Mouse (Mus musculus): ENCODE measurements around the gene Atxn10. TPM values are rescaled to one million over a fixed set of nuclear protein-coding genes. Genes with fewer than 3 reads are reported as not detected.

Atxn10 gene
- polyA plus RNA-seq, 1 experiment from 2014 or later, result 449 TPM

DNA sequence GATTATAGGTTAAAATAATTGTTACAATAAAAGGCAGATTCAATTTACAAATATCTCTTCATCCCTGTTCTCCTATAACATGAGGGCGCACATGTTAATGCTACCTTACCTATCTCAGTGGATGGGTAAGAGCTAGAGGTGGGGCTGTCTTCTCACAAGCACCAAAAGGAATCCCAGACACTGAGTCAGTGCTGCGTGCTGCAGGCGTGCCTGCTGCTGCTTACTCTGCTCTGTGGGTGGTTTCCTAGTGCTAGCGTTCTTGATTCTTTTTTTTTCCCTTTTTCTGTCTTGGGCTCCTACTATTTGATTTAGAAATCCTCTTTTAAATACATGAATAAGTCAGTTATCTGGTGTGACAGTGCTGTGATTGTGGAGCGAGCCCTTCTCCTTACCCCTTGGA is 30.9 kb downstream of the Atxn10 start:
- 88% methylated on average over 5 of the region's 5 CpGs for WGBS

DNA sequence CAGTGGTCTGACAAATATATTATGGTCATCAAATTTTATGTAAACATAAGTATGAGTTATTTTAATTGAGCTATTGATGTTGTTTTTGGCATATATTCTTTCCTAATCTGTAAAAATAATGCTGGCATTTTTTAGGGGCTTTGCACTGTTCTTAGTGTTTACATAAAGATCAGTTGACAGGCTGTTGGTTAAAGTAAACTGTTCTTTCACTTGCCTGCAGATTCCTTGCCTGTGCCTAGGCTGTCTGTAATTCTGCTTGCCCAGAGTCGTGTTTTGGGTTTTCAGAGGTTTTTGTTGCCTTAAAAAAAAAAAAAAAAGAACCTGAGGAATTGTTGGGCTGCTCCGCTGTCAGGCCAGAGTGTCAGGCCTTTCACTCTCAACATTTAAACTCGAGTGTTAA is 33.7 kb downstream of the Atxn10 start:
- no peak overlapping the region for H3K4me3 ChIP-seq (ENCODE audit: low read depth, low read length)
- no peaks in the 10 kb centered on the region for H3K4me1 ChIP-seq (ENCODE audit: control insufficient read depth, insufficient read depth, low read length)
- 68% methylated on average over 3 of the region's 3 CpGs for WGBS
- no peaks in the 10 kb centered on the region for H3K9me3 ChIP-seq (ENCODE audit: control insufficient read depth, low read length)
- no peak overlapping the region for H3K9ac ChIP-seq (ENCODE audit: low read length)
- H3K27me3 ChIP-seq (ENCODE audit: control insufficient read depth, insufficient read depth, low read length), result no peaks in the 10 kb centered on the region
- DNase-seq (ENCODE audit: low spot score), result no peak
- H3K4me2 ChIP-seq (ENCODE audit: low read depth), result no peak overlapping the region
- H3K36me3 ChIP-seq (ENCODE audit: control insufficient read depth, insufficient read depth, low read length), result peaks cover 7% of the 10 kb centered on the region; the same call in 1 of the 2 replicates
- no peak overlapping the region for H3K27ac ChIP-seq (ENCODE audit: low read depth, low read length)
- ATAC-seq (ENCODE audit: insufficient read depth, low FRiP score, low TSS enrichment), result no peak

More for the DNA sequence above, 30.9 kb downstream of the Atxn10 start:
- Histone ChIP-seq H3K9ac (ENCODE audit: low read length) (no peak overlapping the region), H3K4me1 (ENCODE audit: control insufficient read depth, insufficient read depth, low read length) (no peaks in the 10 kb centered on the region), H3K27me3 (ENCODE audit: control insufficient read depth, insufficient read depth, low read length) (no peaks in the 10 kb centered on the region), H3K36me3 (ENCODE audit: control insufficient read depth, insufficient read depth, low read length) (peaks cover 9% of the 10 kb centered on the region; the same call in 1 of the 2 replicates), H3K27ac (ENCODE audit: low read depth, low read length) (no peak overlapping the region), H3K4me2 (ENCODE audit: low read depth) (no peak overlapping the region), H3K4me3 (ENCODE audit: low read depth, low read length) (no peak overlapping the region), H3K9me3 (ENCODE audit: control insufficient read depth, low read length) (no peaks in the 10 kb centered on the region)
- ATAC-seq (ENCODE audit: insufficient read depth, low FRiP score, low TSS enrichment) (no peak), DNase-seq (ENCODE audit: low spot score) (no peak)

DNA sequence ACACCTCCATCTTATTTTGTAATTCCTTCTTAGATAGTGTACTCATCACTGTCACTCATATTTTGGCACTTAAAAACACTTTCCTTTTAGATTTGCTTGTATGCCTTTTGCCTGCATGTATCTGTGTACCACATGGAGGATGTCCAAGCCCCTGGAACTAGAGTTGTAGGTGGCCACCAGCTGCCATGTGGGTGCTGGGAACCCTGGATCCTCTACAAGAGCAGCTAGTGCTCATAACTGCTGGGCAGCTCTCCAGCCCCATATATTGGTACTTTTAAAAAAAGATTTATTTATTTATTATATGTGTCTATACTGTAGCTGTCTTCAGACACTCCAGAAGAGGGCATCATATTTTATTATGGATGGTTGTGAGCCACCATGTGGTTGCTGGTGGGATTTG is 37.1 kb downstream of the Atxn10 start:
- Histone ChIP-seq H3K36me3 (ENCODE audit: control insufficient read depth, insufficient read depth, low read length) (peaks cover 6% of the 10 kb centered on the region), H3K9me3 (ENCODE audit: control insufficient read depth, low read length) (no peaks in the 10 kb centered on the region), H3K9ac (ENCODE audit: low read length) (no peak overlapping the region), H3K27me3 (ENCODE audit: control insufficient read depth, insufficient read depth, low read length) (no peaks in the 10 kb centered on the region), H3K4me2 (ENCODE audit: low read depth) (no peak overlapping the region), H3K4me1 (ENCODE audit: control insufficient read depth, insufficient read depth, low read length) (no peaks in the 10 kb centered on the region), H3K4me3 (ENCODE audit: low read depth, low read length) (no peak overlapping the region), H3K27ac (ENCODE audit: low read depth, low read length) (no peak overlapping the region)
- ATAC-seq (ENCODE audit: insufficient read depth, low FRiP score, low TSS enrichment) (no peak), DNase-seq (ENCODE audit: low spot score) (no peak)

DNA sequence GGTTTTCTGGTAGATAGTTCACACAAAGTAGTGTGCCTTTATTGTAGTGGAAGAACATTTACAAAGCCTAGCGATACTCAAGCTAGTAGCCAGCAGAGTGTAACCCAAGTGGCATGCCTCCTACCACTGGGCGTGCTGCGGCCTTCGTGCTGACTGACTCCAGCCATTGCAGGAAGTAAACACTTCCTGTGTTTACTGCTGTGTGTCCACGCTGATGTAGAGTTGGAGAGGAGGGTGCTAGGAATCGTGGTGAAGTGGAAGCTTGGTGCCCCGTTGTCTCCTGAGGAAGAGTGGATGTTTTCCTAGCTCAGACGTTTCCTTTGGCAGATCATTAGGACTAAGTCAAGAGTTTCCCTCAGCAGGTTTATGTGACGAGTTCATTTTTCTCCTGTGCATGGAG is 47.4 kb downstream of the Atxn10 start:
- Histone ChIP-seq H3K27ac (ENCODE audit: low read depth, low read length) (no peak overlapping the region), H3K4me2 (ENCODE audit: low read depth) (no peak overlapping the region), H3K4me3 (ENCODE audit: low read depth, low read length) (no peak overlapping the region), H3K4me1 (ENCODE audit: control insufficient read depth, insufficient read depth, low read length) (no peaks in the 10 kb centered on the region), H3K9me3 (ENCODE audit: control insufficient read depth, low read length) (no peaks in the 10 kb centered on the region), H3K36me3 (ENCODE audit: control insufficient read depth, insufficient read depth, low read length) (peaks cover 5% of the 10 kb centered on the region; the same call in 1 of the 2 replicates), H3K9ac (ENCODE audit: low read length) (no peak overlapping the region), H3K27me3 (ENCODE audit: control insufficient read depth, insufficient read depth, low read length) (no peaks in the 10 kb centered on the region)
- WGBS, result 85% methylated on average over 9 of the region's 9 CpGs
- ATAC-seq (ENCODE audit: insufficient read depth, low FRiP score, low TSS enrichment) (no peak), DNase-seq (ENCODE audit: low spot score) (no peak)

DNA sequence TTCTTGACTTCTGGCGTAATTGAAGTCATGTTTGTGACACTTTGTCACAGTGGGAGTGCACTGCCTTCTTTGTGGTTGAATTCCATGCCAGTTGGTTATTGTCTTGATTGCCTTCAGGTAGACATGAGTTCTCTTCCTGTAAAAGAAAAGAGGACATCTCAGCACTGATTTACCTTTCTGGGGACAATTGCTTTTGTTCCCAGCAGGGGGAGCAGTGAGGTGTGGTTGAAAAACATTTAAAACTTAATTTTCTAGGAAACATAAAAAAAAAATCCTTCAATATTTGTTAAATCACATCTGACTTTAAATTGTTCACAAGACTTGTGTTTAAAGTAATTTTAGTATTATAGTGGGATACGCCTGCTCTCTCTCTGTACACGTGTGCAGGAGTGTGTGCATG is 52.7 kb downstream of the Atxn10 start:
- Histone ChIP-seq H3K4me2 (ENCODE audit: low read depth) (no peak overlapping the region), H3K27me3 (ENCODE audit: control insufficient read depth, insufficient read depth, low read length) (no peaks in the 10 kb centered on the region), H3K4me1 (ENCODE audit: control insufficient read depth, insufficient read depth, low read length) (no peaks in the 10 kb centered on the region), H3K9me3 (ENCODE audit: control insufficient read depth, low read length) (no peaks in the 10 kb centered on the region), H3K4me3 (ENCODE audit: low read depth, low read length) (no peak overlapping the region), H3K27ac (ENCODE audit: low read depth, low read length) (no peak overlapping the region), H3K9ac (ENCODE audit: low read length) (no peak overlapping the region), H3K36me3 (ENCODE audit: control insufficient read depth, insufficient read depth, low read length) (peaks cover 3% of the 10 kb centered on the region; the same call in 1 of the 2 replicates)
- ATAC-seq (ENCODE audit: insufficient read depth, low FRiP score, low TSS enrichment) (no peak), DNase-seq (ENCODE audit: low spot score) (no peak)
- WGBS, result 80% methylated on average over 3 of the region's 3 CpGs

DNA sequence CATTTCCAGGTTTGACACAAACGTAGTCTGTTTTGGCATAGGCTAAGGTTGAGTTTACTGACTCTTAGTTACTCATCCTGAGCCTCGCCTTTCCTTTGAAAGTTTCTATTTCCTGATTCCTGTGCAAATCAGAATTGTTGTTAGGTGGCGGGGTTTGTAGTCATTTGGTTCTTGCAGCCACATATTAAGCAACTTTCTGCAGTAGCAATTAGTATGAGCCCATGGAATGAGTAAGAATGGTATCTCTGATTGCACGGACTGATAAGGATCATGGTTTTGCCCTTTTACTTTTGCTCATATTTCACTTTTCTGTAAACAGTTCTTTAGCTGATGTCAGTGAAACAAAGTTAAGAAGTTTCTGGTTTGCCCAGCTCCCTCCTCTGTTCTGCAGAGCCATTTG is 53.9 kb downstream of the Atxn10 start:
- ATAC-seq (ENCODE audit: insufficient read depth, low FRiP score, low TSS enrichment), result no peak
- Histone ChIP-seq H3K27me3 (ENCODE audit: control insufficient read depth, insufficient read depth, low read length) (no peaks in the 10 kb centered on the region), H3K4me2 (ENCODE audit: low read depth) (no peak overlapping the region), H3K27ac (ENCODE audit: low read depth, low read length) (no peak overlapping the region), H3K36me3 (ENCODE audit: control insufficient read depth, insufficient read depth, low read length) (peaks cover 2% of the 10 kb centered on the region; the same call in 1 of the 2 replicates), H3K9me3 (ENCODE audit: control insufficient read depth, low read length) (no peaks in the 10 kb centered on the region), H3K9ac (ENCODE audit: low read length) (no peak overlapping the region), H3K4me3 (ENCODE audit: low read depth, low read length) (no peak overlapping the region), H3K4me1 (ENCODE audit: control insufficient read depth, insufficient read depth, low read length) (no peaks in the 10 kb centered on the region)
- no peak for DNase-seq (ENCODE audit: low spot score)
- WGBS, result 94% methylated on average over 4 of the region's 4 CpGs

DNA sequence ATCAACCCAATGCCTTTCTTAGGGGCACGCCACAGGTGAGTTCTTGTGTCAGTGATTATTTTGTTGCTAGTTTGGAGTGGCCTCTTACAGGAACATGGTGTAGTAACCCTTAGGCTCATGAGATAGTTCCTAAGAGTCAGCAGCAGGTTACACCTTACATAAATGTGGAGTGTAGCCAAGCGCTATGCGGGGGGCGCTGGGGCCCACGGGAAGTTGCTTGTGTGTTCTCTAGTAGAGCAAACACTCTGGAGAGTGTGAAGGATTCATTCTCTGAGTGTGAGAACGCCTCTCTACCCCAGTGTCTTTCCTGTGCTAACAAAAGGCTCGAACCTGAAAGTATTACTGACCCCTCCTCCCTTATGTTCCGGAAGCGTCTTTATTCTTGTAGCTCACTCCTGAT is 59.3 kb downstream of the Atxn10 start:
- H3K4me3 ChIP-seq (ENCODE audit: low read depth, low read length), result no peak overlapping the region
- no peaks in the 10 kb centered on the region for H3K4me1 ChIP-seq (ENCODE audit: control insufficient read depth, insufficient read depth, low read length)
- ATAC-seq (ENCODE audit: insufficient read depth, low FRiP score, low TSS enrichment), result no peak
- H3K9ac ChIP-seq (ENCODE audit: low read length), result no peak overlapping the region
- H3K36me3 ChIP-seq (ENCODE audit: control insufficient read depth, insufficient read depth, low read length), result no peaks in the 10 kb centered on the region
- WGBS, result 92% methylated on average over 9 of the region's 9 CpGs
- H3K27me3 ChIP-seq (ENCODE audit: control insufficient read depth, insufficient read depth, low read length), result no peaks in the 10 kb centered on the region
- no peak for DNase-seq (ENCODE audit: low spot score)
- no peaks in the 10 kb centered on the region for H3K9me3 ChIP-seq (ENCODE audit: control insufficient read depth, low read length)
- H3K4me2 ChIP-seq (ENCODE audit: low read depth), result no peak overlapping the region
- no peak overlapping the region for H3K27ac ChIP-seq (ENCODE audit: low read depth, low read length)

DNA sequence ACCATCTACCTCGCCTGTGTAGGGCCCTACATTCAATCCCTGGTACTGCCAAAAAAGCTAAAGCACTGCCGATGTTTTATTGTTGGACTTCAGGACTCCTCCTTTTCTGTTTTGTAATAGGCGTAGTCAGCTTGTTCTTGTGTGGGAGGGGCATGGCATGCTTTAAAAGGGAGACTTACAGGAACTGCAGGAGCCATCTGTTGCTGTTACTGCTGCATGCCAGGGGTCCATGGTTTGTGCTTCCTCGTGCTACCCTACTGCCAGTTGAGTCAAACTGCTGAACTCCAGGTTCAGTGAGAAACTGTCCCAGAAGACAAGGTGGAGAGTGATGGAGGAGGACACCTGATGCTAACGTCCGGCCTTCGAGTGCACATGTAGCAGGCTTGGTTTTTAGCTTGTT is 65.9 kb downstream of the Atxn10 start:
- Histone ChIP-seq H3K9ac (ENCODE audit: low read length) (no peak overlapping the region), H3K36me3 (ENCODE audit: control insufficient read depth, insufficient read depth, low read length) (no peaks in the 10 kb centered on the region), H3K4me2 (ENCODE audit: low read depth) (no peak overlapping the region), H3K9me3 (ENCODE audit: control insufficient read depth, low read length) (no peaks in the 10 kb centered on the region), H3K4me3 (ENCODE audit: low read depth, low read length) (no peak overlapping the region), H3K27ac (ENCODE audit: low read depth, low read length) (no peak overlapping the region), H3K4me1 (ENCODE audit: control insufficient read depth, insufficient read depth, low read length) (no peaks in the 10 kb centered on the region), H3K27me3 (ENCODE audit: control insufficient read depth, insufficient read depth, low read length) (no peaks in the 10 kb centered on the region)
- no peak for DNase-seq (ENCODE audit: low spot score)
- no peak for ATAC-seq (ENCODE audit: insufficient read depth, low FRiP score, low TSS enrichment)
- 62% methylated on average over 7 of the region's 7 CpGs for WGBS

DNA sequence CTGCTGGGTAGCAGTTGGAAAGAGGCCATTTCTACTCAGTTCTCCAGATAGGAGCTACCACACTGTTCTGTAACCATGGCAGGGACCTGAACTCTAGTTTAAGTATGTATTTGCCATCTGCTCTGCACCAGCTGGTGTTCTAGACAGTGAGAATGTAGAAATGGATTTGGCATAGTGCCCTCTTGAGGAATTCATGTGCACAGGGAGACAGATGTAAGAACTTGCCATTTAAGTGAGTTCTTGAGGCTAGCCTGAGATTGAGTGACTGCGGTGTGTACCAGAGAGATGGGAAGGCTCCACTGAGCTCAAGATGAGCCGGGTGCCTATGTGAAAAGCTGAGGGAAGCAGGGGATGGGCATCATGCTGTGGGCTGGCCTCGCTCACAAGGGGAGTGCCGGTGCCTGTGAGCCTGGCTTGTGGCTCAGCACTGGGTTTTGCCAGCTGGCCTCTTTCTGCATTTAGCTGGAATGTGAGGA is 67.2 kb downstream of the Atxn10 start:
- WGBS, result 80% methylated on average over 4 of the region's 4 CpGs
- no peak for ATAC-seq (ENCODE audit: insufficient read depth, low FRiP score, low TSS enrichment)
- Histone ChIP-seq H3K4me3 (ENCODE audit: low read depth, low read length) (no peak overlapping the region), H3K36me3 (ENCODE audit: control insufficient read depth, insufficient read depth, low read length) (no peaks in the 10 kb centered on the region), H3K9me3 (ENCODE audit: control insufficient read depth, low read length) (no peaks in the 10 kb centered on the region), H3K4me1 (ENCODE audit: control insufficient read depth, insufficient read depth, low read length) (no peaks in the 10 kb centered on the region), H3K4me2 (ENCODE audit: low read depth) (no peak overlapping the region), H3K27ac (ENCODE audit: low read depth, low read length) (0 out of 2 replicates have a peak overlapping the region, but pooled peaks have one; percentile 17), H3K27me3 (ENCODE audit: control insufficient read depth, insufficient read depth, low read length) (no peaks in the 10 kb centered on the region), H3K9ac (ENCODE audit: low read length) (no peak overlapping the region)
- no peak for DNase-seq (ENCODE audit: low spot score)
